Mouse (Mus musculus) heart, postnatal 0 days (tissue): ENCODE results near the gene Jrkl. TPM values are rescaled to one million over a fixed set of nuclear protein-coding genes. Genes with fewer than 3 reads are reported as not detected.

Source experiments
- ATAC-seq: fragments of 200-750 bp; cut with Nextera tagmentation; 2 replicates; pipeline ENCODE4 v1.8.0; 2017; ENCODE audit warnings: low read depth, moderate number of reproducible peaks, moderate library complexity; ENCODE audit not compliant: insufficient read depth
- DNase-seq: peaks from one replicate; pipeline ENCODE4 v3.0.0-alpha.2; 2016; ENCODE audit warnings: low spot score
- H3K27ac ChIP-seq: fragments of 300-500 bp; sonication (generic); 2 replicates; pipeline ENCODE4 v1.5.1; 2014; ENCODE audit warnings: low read depth, mild to moderate bottlenecking
- H3K27me3 ChIP-seq: fragments of 300-500 bp; sonication (generic); 2 replicates; pipeline ENCODE4 v1.6.1; 2014; ENCODE audit warnings: low read length, mixed read lengths; ENCODE audit not compliant: control insufficient read depth, insufficient read depth
- H3K36me3 ChIP-seq: fragments of 300-500 bp; sonication (generic); replicated peaks from 2 replicates; pipeline ENCODE4 v1.6.1; 2014; ENCODE audit warnings: low read length, mixed read lengths; ENCODE audit not compliant: control insufficient read depth, insufficient read depth
- H3K4me1 ChIP-seq: fragments of 300-500 bp; sonication (generic); 2 replicates; pipeline ENCODE4 v1.6.1; 2014; ENCODE audit warnings: antibody characterized with exemption; ENCODE audit not compliant: control insufficient read depth, insufficient read depth
- H3K4me2 ChIP-seq: fragments of 300-500 bp; sonication (generic); 2 replicates; pipeline ENCODE4 v1.6.1; 2014; ENCODE audit warnings: low read depth, mild to moderate bottlenecking, low read length, moderate library complexity
- H3K4me3 ChIP-seq: fragments of 300-500 bp; sonication (generic); 2 replicates; pipeline ENCODE4 v1.5.1; 2014; ENCODE audit warnings: low read depth, low read length
- H3K9ac ChIP-seq: fragments of 300-500 bp; sonication (generic); replicated peaks from 2 replicates; pipeline ENCODE4 v1.6.1; 2014; ENCODE audit warnings: low read depth, low read length, mixed read lengths
- H3K9me3 ChIP-seq: fragments of 300-500 bp; sonication (generic); replicated peaks from 2 replicates; pipeline ENCODE4 v1.6.1; 2016; ENCODE audit warnings: low read length; ENCODE audit not compliant: control insufficient read depth
- CTCF ChIP-seq: IDR thresholded peaks from 2 replicates; pipeline ENCODE4 v1.5.1; 2016; ENCODE audit warnings: antibody characterized with exemption, control low read depth, low read depth
- EP300 ChIP-seq: IDR thresholded peaks from 2 replicates; pipeline ENCODE4 v1.6.1; 2016; ENCODE audit warnings: antibody characterized with exemption, low read depth
- WGBS: fragments of 180-500 bp; shearing (Covaris S2); extraction: QIAGEN DNeasy Blood & Tissue Kit; methylation state at CpG from one replicate; pipeline ENCODE4 v1.1.7; 2014; 5-methylcytosine and 5-hydroxymethylcytosine counted together
- polyA plus RNA-seq: library from polyadenylated mRNA; unstranded; fragments of >200 nt; fragmentation: Nextera tagmentation; extraction: Ambion mirVana; gene quantifications from 2 replicates; pipeline ENCODE4 v1.2.1, GENCODE M21; 2015
- total RNA-seq: library from RNA; depleted of rRNA; stranded (reverse); fragments of >200 nt; gene quantifications from 2 replicates; pipeline ENCODE4 v1.2.3, GENCODE M21; 2014; ENCODE audit warnings: low replicate concordance; rRNA removed

The Jrkl gene
- total RNA-seq (1.5 and 5.5 TPM in 2 replicates), polyA plus RNA-seq (7.7 and 8.1 TPM in 2 replicates)

DNA sequence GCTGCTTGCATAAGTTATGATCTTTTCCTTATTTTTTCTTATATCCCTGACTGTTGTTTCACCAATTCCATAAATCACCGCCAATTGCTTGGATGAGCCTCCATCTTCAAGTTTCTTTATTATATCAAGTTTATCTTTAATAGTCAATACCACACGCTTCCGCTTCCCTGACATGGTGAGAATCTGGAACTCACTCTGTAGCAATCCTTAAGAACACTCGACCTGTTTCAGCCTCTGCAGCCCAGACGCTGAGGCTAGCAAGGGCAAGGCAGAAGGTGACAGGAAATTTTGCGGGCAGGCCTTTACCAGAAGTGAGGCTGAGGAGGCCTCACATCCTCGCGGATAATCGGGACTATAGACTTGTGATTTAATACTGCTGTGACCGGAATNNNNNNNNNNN, at the start of gene Jrkl:
Gene Jrkl (minus strand): TSS at position 349 of the 400 bp plus-strand sequence.
- H3K36me3 ChIP-seq: no peaks in the 10 kb centered on the region
- ATAC-seq (no peak), DNase-seq (peak; percentile 36)
- WGBS: 3% methylated on average over 10 of the region's 10 CpGs
- H3K9ac ChIP-seq: peak within 1 kb of the TSS; percentile 54
- H3K27me3 ChIP-seq: no peaks in the 10 kb centered on the region
- no peak for TF ChIP-seq CTCF
- no peak for TF ChIP-seq EP300
- H3K4me3 ChIP-seq: peak within 1 kb of the TSS; percentile 78
- peaks cover 15% of the 10 kb centered on the region; the same call in 1 of the 2 replicates for H3K4me1 ChIP-seq
- H3K4me2 ChIP-seq: peak within 1 kb of the TSS; percentile 72
- no peaks in the 10 kb centered on the region for H3K9me3 ChIP-seq
- H3K27ac ChIP-seq: peak within 1 kb of the TSS; percentile 80

DNA sequence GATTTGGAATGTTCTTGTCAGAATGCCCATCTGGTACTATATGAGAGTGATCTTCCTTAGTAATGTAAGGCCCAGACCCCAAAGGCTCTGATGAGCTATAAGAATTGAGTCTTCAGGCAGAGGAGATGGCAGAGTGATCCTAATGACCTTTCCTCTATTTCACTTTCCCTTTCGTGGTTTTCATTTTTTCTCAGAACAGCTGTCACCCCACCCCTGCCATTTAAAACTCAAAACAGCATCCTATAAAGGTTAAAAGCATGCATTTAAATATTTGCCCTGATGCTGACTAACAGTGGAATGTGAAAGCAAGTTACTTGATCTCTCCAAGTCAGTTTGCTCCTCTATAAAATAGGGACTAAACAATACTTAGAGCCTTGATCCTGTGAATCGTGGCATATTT, 41.9 kb upstream of the Jrkl start:
- H3K27ac ChIP-seq: no peak overlapping the region
- no peaks in the 10 kb centered on the region for H3K27me3 ChIP-seq
- H3K9ac ChIP-seq: no peak overlapping the region
- ATAC-seq: no peak
- whole genome bisulfite sequencing: 60% methylated on average over 2 of the region's 2 CpGs
- no peak for DNase-seq
- TF ChIP-seq EP300 (no peak), CTCF (no peak)
- no peak overlapping the region for H3K4me2 ChIP-seq
- no peaks in the 10 kb centered on the region for H3K4me1 ChIP-seq
- no peak overlapping the region for H3K4me3 ChIP-seq
- no peaks in the 10 kb centered on the region for H3K9me3 ChIP-seq
- no peaks in the 10 kb centered on the region for H3K36me3 ChIP-seq

DNA sequence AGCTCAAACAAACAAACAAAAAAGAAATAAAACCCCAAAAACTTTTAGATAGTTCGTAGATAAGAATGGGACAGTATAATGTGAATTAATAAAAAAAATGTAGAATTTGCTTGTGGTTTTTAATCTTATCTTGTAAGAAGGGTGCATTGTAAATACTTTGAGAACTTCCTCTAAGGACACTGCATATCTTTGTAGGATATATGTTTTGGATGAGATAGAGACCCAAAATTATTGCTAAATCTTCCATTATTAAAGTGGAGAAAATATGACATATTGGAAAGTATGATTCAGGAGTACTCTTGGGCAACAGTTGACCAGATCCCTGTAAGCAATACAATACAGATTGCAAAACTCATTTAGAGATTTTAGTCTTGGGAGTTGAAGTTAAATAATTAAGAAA, 27.6 kb upstream of the Jrkl start:
- Histone ChIP-seq H3K27me3 (no peaks in the 10 kb centered on the region), H3K36me3 (0 out of 2 replicates have a peak, but pooled peaks cover 7% of the 10 kb centered on the region), H3K4me2 (no peak overlapping the region), H3K4me3 (no peak overlapping the region), H3K9me3 (no peaks in the 10 kb centered on the region), H3K27ac (no peak overlapping the region), H3K9ac (no peak overlapping the region), H3K4me1 (no peaks in the 10 kb centered on the region)
- TF ChIP-seq EP300 (no peak), CTCF (no peak)
- 58% methylated on average over 1 of the region's 1 CpGs for WGBS
- DNase-seq (no peak), ATAC-seq (no peak)

DNA sequence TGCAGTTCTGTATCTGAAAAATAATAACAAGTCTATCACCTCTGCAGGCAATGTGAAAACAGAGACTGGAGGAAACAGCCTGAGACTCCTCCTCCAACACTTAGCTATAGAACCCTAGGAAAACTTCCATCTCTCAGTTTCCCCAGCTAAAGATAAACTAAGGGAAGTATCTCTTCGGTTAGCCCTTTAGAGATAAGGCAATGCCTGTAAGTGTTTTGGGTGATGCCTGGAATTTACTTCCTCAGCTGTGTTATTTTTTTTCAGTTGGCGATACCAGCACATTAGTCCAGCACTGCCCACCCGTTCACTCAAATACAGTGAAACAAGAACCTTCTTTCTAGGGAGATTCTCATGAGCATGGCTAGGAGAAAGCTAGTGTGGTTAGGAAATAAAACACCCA, 15.4 kb upstream of the Jrkl start:
- no peak overlapping the region for H3K9ac ChIP-seq
- H3K36me3 ChIP-seq: 0 out of 2 replicates have a peak, but pooled peaks cover 5% of the 10 kb centered on the region
- TF ChIP-seq EP300 (no peak), CTCF (no peak)
- no peak overlapping the region for H3K4me3 ChIP-seq
- H3K4me1 ChIP-seq: no peaks in the 10 kb centered on the region
- DNase-seq (no peak), ATAC-seq (no peak)
- H3K27ac ChIP-seq: no peak overlapping the region
- no peaks in the 10 kb centered on the region for H3K27me3 ChIP-seq
- H3K4me2 ChIP-seq: no peak overlapping the region
- WGBS: 36% methylated on average over 3 of the region's 3 CpGs
- H3K9me3 ChIP-seq: no peaks in the 10 kb centered on the region

DNA sequence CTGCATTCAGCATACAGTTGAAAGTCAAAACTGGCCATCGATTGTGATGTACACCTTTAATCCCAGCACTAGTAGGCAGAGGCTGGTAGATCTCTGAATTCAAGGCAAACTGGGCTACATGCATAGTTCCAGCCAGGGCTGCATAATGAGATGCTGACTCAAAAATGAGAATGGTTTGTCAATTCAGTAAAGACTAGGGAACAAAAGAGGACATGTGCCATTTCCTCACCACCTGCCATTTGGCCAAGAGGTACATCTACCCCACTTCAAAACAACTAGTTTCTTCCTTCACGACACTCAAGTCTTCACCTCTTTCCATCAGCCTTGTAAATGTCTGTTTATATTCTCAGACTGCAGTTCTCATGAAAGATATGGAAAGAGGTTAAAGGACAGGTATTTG, 12.5 kb upstream of the Jrkl start:
- DNase-seq (no peak), ATAC-seq (no peak)
- 78% methylated on average over 2 of the region's 2 CpGs for WGBS
- no peaks in the 10 kb centered on the region for H3K9me3 ChIP-seq
- no peak overlapping the region for H3K4me3 ChIP-seq
- no peak overlapping the region for H3K27ac ChIP-seq
- no peak for TF ChIP-seq CTCF
- TF ChIP-seq EP300: no peak
- H3K27me3 ChIP-seq: no peaks in the 10 kb centered on the region
- H3K9ac ChIP-seq: no peak overlapping the region
- H3K4me1 ChIP-seq: no peaks in the 10 kb centered on the region
- no peak overlapping the region for H3K4me2 ChIP-seq
- peaks cover 9% of the 10 kb centered on the region; the same call in 1 of the 2 replicates for H3K36me3 ChIP-seq

DNA sequence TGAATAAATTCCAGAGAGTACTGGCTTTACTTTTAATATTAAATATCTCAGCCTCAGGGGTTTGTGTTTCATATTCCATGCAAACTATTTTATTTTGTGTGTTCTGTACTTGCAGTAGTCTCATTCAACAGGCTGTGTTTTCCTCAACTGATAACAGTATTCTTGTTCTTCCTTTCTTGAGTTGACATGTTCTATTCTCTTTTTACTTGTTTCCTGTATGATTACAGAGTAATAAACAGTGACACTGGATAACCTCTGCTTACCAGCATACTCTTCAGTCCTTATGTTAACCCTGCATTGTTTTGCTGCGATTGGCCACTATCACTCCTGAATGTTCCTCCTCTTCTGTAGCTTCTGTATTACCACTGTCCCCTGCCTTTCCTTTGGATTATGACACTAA, 11.1 kb upstream of the Jrkl start:
- DNase-seq (no peak), ATAC-seq (no peak)
- no peak for TF ChIP-seq CTCF
- TF ChIP-seq EP300: no peak
- H3K4me2 ChIP-seq: no peak overlapping the region
- no peak overlapping the region for H3K27ac ChIP-seq
- 78% methylated on average over 1 of the region's 1 CpGs for WGBS
- H3K9me3 ChIP-seq: no peaks in the 10 kb centered on the region
- H3K36me3 ChIP-seq: peaks cover 16% of the 10 kb centered on the region; the same call in 1 of the 2 replicates
- H3K4me3 ChIP-seq: no peak overlapping the region
- no peaks in the 10 kb centered on the region for H3K27me3 ChIP-seq
- H3K9ac ChIP-seq: no peak overlapping the region
- no peaks in the 10 kb centered on the region for H3K4me1 ChIP-seq
